Mouse (Mus musculus): ENCODE measurements around the gene Mapkapk2.
"Not testable (repeated sequence)": the region's sequence is repeated elsewhere in the genome, so short reads cannot be mapped to it uniquely, and the experiment has no call there.

The Mapkapk2 gene

DNA sequence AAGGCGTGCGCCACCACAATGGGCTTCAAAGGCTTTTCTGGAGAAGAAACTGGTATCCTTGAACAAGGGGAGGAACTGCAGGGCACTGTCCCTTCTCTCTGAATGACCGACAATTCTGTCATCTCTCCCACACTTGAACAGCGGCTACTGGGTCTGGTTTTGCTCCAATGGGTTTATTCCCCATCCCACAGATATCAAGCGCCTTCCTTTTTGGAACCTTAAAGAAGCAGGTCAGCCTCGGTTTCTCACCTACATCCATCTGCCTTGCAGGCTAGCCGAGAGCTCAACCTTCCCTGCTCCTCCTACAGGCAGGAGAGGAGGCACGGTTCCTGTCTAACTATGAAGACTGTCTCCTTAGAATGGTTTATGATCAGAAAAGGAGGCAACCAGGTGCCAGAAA, 48.7 kb downstream of the Mapkapk2 start:
- no peak for DNase-seq

DNA sequence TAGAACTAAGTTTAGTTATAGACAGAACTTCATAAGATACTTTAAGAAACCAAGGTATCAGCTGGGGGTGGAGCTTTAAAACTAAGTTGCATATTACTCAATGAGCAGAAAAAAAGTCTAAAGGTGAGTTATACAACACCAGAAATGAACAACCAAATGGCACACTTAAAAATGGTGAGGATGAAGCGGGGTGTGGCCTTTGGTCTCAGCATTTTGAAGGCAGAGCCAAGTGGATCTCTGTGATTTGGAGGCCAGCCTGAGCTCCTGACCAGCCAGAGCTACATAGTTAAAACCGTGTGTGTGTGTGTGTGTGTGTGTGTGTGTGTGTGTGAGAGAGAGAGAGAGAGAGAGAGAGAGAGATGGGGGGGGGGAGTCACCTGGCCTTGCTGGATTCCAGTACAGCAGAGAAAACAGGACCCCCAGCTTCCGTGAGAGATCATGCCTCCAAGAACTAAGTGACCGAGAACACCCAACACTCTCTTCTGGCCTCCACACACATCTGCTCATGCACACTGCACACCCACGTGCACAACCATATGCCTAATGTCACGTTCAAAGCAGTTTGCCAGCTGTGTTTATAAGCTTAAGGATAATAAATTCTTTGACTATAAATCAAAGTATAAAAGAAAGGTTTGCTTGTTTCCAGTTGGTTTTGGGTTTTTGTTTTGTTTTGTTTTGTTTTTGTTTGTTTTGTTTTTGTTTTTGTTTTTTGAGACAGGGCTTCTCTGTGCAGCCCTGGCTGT, 49.3 kb downstream of the Mapkapk2 start:
- no peak for DNase-seq

DNA sequence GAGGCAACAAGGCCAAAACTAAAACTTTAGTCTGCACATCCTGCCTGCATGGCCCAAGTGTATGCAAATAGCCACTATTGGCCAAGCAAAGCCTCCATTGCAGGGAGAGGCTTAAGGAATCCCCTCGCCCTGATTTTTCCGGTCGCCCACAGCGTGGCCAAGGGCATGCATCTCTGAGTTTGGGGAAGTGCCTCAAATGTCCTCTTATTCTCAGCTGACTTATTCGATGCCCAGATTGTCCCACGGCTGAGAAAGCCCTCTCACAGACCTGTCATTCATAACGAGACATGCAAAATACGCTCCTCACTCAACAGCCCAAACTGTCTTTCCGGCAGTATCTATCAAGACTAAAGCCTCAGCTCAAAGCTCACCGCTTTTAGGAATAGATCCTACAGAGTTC, 51.0 kb downstream of the Mapkapk2 start:
- no peak for DNase-seq

DNA sequence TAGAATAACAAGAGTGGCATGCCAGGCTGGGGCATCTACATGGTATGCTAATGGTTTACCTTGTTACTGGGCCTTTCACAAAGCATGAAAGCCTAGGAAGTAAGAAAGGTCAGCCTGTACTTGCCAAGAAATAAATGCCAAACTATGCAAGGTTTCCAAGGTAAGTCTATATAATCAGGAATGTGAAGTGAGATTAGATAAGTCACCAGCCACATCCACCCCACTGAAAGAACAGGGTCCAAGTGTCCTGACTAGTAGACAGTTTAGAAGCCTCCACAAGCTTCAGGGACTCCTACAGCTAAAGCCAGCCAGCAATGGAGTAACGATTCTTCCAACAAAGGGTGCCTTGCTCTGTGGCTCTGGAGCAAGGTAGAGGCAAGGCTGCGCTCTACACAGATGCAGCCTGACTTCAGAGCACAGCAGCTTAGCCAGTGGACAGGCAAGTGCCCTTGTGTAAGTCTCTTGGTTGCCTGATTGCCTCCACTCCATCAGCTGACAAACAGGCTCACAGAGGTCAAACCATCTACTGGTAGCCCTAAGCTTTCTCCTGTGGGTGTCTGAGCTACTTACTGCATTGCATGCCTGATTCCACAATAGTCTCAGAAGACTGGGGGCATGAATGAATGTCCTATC, 51.8 kb downstream of the Mapkapk2 start:
- no peak for DNase-seq

DNA sequence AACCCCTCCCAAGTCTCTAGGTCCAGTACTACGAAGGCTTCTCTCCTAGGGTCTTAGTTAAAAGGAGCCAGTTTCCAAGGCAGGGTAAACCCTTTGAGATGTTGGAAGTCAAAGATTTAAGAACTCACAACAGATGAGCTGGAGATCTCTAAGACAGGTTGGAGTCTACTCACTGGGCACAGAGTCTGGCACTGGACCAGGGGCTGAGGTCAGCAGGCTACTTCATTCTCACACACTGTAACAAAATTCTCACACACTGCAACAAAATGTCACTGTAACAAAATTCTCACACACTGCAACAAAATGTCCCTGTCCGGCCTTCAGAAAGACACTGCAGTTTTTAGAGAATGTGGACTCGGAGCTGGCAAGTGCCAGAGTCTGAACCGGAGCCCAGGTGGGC, 54.0 kb downstream of the Mapkapk2 start:
- DNase-seq: no peak

DNA sequence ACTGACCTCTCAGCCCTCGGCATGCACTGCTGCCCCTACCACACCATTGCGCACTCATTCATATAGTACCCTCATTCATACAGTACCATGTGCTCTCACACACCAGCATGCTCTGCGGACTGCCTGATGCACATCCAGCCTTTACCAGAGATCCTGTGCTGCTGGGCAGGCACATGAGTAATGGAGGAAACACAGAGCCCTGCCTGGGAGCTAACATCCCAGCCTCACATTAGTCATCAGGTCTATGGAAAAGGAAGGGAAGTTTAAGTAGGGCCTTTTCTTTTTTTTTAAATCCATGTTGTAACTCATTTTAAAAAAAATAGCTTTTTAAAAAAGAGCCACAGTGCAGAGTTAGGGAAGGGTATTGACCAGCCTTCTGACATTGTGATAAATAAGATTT, 54.9 kb downstream of the Mapkapk2 start:
- DNase-seq: no peak

DNA sequence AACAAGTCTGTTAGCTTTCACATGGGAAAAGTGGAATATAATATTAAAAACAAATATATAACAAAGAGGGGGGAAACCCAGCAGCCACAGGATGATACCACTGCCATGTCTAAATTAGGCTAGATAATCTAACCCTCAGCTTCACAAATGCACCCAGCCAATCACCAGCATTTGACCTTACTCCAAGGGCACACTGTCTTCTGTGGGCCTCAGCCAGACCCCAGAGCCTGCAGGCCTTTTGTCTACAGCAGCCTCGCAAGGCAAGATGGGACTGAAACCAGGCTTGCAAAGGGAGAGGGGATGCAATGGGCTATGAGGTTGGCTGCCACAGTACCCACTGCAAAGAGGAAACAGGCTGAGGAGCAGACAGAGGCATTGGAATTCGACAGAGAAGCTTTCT, 55.4 kb downstream of the Mapkapk2 start:
- DNase-seq: no peak

DNA sequence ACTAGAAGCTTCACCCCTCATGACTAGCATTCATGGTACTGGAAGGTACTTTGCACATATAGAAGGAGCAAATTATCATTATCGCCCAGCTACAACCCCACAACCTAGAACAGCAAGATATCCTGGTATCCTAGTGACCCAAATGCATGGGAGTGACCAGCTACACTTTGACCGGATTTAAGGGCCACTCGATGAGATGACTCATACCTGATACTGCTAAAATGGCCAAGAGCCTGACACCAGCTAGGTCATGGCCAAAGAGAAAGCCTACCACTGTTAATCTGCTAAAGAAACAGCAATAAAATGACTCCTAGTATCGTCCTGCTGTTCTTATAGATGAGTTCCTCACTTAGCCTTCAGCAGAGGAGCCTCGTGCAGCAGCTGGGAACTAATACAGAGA, 58.1 kb downstream of the Mapkapk2 start:
- no peak for DNase-seq

DNA sequence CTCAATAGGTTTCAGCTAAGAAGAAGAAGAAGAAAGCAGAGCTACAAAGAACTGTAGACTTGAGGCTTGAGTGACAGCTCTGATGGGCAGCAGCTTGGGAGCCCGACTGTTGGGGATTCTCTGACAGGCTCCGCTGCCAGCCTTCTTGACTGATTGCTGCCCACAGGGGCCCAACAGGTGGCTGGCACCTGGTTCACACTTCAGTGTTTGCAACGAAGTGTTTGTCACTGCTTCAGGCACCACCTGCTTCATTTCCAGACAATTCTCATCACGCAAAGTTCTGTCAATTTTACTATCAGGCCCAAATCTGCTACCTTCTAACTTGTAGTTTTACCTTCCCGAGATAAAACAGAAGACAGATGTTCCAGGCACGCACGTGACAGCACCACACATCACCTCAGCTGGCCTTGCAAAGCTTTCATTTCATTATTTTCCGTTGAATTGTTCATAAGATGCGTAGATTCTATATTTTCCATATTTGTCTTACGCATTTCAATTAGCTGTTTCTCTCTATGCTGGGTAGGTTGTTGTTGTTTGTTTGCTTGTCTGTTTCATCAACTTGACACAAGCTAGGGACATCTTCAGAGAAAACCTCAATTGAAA, 59.1 kb downstream of the Mapkapk2 start:
- no peak for DNase-seq

DNA sequence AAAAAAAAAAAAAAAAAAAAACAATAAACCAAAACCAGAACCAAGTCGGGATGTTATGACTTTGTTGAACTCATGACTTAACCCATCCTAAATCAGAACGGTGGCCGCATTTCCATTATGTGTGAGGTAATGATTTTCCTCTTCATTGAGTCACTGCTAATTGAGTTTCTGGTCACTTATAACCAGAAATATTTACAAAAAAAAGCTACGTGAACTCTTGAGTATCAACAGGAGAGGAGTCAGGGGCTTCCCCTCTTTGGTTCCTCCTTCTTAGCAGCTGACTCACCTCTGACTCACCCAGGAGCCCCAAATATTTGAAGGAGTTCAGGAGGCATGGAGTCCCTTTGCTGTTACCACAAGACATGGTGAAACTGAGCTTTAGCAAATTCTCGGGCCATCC, 59.6 kb downstream of the Mapkapk2 start:
- no peak for DNase-seq

DNA sequence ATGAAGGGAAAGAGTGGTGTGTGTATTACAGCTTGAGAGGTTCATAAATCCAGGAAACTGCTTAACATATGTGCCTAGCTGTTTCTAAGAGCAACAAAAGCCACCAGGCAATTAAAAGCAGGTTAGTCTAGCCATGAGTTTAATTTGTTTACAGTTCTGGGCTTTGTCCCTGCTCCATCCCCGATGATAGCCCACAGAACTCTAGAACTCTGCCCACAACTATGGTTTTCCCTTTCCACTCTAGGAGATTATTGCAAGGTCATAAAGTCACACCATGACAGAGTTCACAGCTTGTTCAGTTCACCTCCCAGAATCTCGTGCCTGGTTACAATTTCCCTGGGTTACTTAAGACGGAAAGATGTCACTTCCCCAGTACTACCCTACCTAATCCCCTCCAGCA, 66.4 kb downstream of the Mapkapk2 start:
- DNase-seq: no peak

DNA sequence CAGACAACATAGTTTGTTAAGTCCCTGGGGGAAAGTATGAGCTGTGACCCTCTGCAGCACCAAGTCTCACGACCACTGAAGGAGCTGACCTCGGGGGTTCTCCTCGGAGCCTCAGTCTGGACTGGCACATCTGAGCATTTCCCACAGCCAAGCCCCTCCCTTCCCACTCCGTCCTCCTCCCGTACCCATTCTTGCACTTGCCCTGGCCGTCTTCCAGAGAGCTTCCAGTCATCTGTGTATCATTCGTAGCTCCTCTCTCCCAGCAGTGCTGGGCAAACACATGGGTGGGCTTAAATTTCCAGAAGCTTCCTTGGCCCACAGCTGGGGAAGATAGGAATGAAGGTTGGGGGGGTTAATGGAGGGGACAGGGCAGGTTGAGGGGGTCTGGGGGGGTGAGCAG, 67.4 kb downstream of the Mapkapk2 start:
- no peak for DNase-seq

DNA sequence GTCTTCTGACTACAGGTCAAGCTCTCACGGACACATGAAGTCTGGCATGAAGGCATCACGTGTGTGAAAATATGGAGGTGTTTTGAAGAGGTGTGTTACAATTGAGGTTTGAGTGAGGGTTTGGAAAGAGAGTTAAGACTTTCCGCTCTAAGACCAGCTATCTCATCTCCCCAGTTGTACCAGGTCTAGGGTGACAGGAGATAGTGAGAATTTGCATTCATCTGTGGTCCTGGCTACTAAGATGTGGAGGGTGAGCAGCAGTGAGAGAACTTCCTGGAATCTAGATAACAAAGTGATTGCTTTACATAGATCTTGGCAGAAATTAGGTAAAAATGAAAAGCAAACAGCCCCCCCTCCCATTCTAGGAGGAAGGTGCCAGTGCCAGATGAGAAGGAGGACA, 68.4 kb downstream of the Mapkapk2 start:
- DNase-seq: no peak

DNA sequence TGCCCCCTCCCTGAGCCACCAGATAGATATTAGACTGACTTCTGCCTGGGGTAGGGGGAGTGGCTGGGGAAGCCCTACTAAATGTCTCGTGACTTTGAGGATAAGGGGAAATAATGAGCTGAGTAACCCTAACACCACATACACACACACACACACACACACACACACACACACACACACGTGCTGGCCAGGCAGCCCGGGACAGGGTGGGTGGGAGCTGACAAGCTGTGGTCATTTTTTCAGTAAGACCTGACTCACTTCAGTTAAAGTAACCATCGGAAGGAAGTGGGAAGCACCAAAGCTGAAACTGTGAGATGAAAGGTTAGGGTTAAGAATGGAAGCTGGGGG, 71.8 kb downstream of the Mapkapk2 start:
- DNase-seq: no peak

DNA sequence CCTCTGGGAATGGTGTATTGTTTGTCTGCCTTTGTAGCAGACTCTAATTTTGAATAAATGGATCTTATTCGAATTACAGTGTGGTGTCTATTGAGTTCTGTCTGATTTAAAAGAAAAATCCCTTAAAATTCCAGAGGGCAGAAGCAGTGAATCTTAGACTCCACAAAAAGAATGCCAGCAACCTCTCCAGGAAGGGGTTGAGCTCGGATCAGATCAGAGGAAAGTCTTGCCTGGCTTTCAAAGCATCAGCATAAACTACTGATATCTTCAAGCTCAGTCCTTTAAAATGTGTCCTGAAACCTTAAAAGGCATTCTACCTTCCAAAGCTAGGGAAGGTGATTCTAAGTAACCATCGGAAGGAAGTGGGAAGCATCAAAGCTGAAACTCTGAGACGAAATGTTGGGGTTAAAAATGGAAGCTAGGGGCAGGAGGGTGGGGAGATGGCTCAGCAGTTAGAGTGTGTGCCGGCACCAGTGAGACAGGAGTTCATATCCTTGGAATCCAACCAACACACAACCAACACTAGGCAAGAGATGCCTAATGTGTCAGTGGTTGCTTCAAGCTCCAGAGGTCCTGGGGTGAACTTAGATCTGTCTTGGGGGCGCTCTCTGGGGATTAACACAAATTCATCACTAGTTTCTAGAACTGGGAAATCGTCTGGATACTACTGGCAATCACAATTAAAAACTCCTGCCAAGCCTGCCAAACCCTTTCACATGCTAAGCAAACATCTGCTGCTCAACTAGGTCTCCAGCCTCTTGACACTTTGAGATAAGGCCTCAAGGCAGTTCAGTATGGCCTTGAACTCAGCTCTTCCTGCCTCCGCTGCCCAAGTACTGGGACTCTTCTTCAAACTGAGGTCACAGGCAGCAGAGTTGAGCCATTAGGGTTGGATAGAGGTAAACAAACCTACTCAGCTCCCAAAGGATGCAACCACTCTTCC, 72.5 kb downstream of the Mapkapk2 start:
- DNase-seq: no peak

DNA sequence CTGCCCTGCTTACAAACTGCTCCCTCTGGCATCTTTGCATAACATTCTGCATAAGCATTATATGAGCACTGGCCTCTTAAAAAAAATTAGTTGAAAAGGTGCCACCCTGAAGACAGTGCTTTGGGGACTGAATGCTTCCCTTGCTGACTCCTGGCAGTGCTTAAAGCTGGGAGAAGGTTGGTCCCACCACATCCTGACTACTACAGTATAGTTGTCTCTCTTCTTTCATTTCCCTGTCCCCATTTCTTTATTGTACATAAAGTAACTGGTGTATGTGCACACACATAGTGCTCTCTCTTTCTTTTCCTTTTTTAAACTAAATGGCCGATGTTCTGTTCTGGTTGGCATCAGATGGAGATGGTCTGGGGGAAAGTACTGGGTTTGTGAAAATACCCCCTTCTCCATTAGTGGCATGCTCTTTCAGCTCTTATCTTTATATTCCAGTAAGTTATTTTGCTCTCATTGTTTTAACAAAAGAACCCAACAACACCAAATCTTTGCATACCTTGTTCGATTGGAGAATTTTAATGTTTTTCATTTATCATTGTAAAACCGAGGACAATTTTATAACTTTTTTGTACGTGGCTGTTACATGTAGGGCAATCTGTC, 74.3 kb downstream of the Mapkapk2 start:
- not testable (repeated sequence) for DNase-seq

DNA sequence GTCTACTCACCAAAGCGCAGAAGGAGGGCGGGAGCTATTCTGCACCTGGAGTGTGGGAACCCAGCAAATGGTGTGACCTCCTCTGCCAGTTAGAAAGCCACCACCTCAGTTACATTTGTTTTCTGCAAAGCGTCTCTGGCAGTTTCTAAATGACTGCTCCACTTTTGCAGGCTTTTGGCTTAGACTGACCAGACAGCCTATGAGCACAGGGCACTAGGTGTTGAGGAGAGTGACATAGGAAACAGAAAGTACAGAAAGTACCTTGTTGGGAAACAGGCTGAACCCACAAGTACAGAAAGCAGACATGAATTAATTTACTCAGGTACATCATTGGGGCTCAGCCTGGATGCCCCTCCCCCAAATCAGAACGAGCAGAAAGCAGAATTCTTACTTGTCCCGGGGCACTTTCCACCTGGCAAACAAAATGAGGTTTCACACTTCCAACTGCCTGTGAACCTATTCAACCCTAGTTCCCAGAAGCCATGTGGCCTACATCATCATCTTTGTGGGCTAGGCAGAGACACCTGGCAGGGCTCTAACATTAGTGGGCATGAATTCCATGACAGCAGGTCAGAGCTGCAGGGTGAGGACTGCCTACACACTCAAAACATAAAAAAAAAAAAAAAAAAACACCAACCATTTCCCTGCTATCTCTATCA, 74.9 kb downstream of the Mapkapk2 start:
- DNase-seq: no peak

DNA sequence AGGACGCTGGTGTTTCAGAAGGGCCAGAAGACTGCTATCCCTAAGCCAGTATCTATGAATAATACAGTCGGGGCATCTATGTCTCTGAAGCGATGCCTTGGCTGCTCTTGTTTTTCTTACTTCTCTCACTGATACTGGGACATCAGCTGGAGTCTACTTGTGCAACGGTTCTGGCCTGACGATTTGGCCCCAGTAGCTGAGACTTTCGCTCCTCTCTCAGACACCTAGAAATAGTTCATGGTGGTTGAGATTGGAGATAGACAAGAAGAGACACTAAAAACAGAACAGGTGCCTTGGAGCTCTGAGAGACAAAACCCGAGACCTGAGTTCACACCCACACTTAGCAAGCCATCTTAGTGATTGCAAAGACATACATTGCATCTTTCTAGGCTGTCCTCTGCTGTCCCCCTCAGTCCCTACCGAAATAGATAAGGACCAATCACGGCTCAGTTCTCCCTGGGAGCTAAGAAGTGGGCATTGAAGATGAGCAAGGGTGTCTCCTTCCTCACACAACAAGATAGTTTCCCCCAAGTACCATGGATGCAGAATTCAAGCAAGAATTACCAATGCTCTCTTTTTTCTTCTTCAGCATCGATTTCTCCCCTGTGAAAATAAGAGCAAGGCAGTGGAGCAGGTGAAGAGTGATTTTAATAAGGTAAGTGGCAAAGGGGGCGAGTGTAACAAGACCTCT, 75.6 kb downstream of the Mapkapk2 start:
- DNase-seq: no peak

DNA sequence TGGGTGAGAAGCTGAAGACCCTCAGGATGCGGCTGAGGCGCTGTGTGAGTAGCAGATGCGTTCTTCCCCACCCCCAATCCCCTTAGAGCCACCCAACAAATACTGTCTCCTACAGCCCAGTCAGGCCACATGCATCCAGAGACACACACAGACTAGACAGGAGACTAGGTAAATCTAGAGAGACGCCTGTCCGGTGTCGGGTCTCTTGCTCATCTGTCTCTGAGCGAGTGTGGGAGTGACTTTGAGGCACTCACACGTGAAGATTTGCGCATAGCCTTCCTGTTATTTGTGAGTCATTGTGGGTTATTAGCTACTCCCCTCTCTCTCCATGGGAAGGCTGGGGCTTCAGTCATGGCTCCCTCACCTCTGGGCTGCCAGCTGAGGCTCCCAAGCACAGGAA, 76.2 kb downstream of the Mapkapk2 start:
- no peak for DNase-seq

DNA sequence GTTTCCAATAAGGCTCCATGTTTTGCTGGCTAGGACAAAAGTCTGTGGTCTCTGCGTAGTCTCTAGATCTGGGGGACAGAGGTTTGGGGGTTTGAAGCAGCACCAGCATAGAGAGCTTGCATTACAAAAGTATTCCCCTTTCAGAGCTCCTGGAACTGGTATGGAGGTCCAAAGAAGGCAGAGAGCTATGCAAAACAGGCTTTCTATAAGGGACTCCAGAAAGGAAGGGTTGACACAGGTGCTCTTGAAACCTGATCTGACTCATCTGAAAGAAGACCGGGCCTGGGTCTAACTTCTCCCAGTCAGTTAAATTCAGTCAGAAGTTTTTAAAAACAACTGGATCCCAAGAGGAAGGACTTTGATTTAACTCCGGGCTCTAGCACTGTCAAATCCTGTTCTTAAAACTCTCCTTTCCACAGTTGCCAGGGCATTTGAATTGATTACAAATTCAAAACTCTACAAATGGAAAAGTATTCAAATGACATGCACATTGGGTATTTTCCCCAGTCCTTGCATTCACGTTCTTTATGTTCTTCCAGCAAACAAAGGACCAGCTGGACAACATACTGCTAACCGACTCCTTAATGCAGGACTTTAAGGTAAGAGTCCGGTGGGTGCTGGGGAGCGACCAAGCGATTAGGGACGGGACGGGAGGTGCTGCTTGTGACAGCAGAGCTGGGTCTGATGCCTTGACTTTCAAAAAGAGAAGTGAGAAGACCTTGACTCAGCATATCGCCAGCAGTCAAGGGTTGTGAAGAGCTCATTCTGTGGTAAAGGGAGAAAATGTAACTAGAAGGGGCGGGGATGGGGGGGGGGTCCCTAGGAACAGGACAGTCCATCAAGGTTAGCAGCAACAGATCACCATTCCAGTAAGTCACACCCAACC, 77.0 kb downstream of the Mapkapk2 start:
- no peak for DNase-seq
